Mouse (Mus musculus) hematopoietic multipotent progenitor cell, adult 10-12 weeks (in vitro differentiated cells): Measurements from ENCODE around the gene Nsun3. TPM values are rescaled to one million over a fixed set of nuclear protein-coding genes. Genes with fewer than 3 reads are reported as not detected.

ENCODE experiments used
- polyA plus RNA-seq: library from polyadenylated mRNA; stranded (reverse); fragments of >175 nt; gene quantifications from 2 replicates; pipeline ENCODE4 v1.2.3, GENCODE M21; 2012; ENCODE audit warnings: low replicate concordance

Gene Nsun3
- polyA plus RNA-seq: 1.8 and 2.2 TPM in 2 replicates

DNA sequence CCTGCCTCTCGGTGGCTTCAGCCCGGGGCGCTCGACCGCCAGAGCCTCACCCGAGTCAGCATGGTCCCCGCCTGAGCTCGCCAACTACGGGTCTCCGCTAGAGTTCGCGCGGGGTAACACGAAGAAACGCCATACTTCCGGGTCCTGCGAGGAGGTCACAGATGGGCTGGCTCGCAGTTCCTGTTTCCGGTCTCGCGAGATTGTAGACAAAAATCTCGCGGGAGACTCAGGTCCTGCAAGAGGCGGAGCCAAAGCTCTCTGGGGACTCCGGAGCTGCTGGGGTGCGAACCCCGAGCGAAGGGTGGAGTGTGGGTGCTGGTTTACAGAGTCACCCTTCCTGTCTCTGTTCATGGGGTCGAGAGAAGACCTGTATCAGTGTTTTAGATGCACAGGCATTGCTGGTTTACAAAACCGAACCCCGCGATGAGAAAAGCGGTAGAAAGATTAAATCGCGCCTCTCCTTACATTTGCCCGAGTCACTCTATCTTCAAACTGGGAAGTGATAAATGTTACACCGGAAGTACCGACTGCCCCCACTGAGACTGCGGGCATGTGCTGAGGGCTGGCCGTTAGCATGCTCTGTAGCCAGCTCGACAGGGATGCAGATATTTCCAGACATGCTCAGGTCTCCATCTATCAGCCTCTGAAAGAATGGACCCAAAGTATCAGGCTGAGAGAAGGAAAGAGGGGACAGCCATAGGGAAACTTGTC is at the start of gene Nsun3:
Gene Nsun3 (minus strand): TSS at position 198 of the 711 bp plus-strand sequence.

GRCm38 (mm10) chr16:62814491-62814890 is 27.9 kb upstream of the Nsun3 start, which contains the start of gene Stx19:
TSS of gene Stx19 (plus strand) at chr16:62814676.

Other genes with a start within 250 kb of the Nsun3 start
- gene Stx19, start 27.9 kb upstream of the Nsun3 start, polyA plus RNA-seq: not detected in 2 replicates
- gene Arl13b, start 60.2 kb upstream of the Nsun3 start, polyA plus RNA-seq: 3.2 and 7.5 TPM in 2 replicates
- gene Pros1, start 67.5 kb upstream of the Nsun3 start, polyA plus RNA-seq: 0.35 and 1.2 TPM in 2 replicates